Mouse (Mus musculus): ENCODE data around the gene Onecut1.

Gene Onecut1

DNA sequence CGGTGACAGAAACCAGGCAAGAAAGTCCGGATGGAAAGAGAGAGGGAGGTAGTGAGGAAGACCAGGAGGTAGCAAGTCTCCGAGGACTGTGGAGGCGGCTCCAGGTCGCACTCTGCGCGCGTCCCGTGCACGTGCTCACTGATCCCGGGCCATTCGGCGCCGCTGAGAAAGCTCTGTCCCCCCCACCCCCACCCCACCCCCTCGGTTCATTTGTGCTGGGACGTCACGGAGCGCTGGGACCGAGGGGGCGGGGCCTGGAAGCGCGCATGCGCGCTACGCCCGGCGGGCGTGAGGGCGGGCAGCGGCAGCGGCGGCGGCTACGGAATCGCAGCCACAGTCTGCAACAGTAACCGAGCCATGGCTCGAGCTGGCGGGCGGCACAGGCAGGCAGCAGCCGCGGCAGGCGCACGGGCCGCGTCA, at the start of gene Onecut1:
Gene Onecut1 (plus strand): TSS at position 361 of the 420 bp plus-strand sequence.
- DNase-seq (ENCODE audit: low spot score in 2 of 2) = peak in 1 of 2 experiments; percentile 30

DNA sequence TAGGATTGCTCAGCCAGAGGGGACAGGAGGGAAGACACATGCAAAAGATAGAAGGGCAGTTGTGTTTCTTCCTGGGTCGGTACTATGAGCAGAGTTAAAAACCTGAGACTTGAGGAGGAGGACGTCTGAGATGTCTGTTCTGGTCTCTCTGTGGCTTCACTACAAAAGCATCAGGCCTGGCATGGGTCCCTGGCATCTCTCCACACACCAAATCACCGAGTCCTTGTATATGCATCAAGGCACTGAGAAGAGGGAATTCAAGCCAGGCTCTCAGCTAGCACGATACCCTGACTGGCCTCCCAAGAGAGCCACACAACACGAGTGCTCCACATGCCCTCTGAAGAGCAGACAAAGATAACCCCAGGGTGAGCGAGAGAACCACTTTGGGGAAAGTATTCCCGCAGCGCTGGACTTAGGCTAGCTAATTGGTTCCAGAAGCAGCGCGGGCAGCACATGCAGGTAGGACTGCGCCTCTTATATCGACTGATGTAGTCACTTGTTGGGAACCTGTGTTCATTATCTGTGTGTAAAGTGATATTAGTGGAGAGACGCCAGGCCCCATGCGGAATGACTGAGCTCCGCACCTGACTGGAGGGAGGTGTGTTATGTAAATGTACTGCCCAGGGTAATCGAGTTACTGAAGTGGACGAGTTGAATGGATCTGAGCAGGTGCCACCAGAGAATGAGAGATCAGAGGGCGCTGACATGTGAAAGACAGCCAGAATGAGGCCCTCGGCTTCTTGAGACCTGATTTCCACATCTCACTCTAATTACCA, 41.8 kb upstream of the Onecut1 start:
- no peak for DNase-seq (ENCODE audit: low spot score in 2 of 2)

DNA sequence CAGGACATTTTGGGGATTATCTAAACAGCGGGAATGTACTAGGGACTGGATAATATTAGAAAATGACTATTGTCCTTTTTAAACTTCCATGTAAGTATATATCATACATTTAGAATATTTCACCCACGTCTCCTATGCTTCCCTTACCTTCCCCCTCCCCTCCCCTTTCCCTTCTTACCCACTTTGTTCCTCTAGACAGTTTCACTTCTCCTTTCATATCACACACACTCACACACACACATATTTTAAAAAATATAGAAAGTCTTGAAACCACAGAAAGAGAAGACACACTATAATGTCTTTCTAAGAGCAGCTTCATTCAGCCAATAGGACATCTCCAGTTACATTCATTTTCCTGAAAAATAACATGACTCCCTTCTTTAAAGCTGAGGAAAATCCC, 36.6 kb upstream of the Onecut1 start:
- DNase-seq (ENCODE audit: low spot score in 2 of 2) = no peak

DNA sequence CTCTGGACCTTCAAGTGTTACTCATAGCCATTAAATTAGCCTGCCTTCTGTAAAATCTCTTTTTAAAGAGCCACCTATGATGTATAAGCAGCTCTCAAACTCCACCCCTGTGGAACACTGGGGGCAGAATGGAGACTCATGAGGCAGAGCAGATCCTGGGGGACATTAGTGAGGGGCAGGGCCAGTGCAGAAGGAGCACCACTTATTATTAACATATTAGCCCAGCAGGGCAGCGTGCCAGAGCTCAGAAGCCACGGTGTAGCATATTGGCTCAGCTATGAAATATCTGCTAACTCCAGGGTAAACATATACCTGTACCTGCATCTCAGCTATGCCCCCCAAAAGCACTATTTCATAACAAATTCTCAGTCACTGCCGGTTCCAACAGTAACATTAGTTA, 32.5 kb upstream of the Onecut1 start:
- DNase-seq (ENCODE audit: low spot score in 2 of 2) = no peak

DNA sequence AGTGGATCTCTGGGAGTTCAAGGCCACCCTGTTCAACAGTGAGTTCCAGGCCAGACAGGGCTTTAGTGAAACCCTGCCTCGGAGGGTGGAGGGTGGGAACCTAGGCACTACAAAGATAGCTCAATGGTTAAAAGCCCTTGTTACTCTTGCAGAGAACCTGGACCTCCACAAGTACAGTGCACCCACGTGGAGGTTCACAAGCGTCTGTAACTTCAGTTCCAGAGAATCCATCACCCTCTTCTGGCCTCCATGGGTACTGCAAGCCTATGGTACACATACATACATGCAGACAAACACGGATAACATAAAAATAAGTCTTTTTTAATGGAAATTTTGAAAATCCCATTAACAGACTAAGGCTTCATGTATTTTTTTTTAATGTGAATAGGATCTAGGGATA, 18.8 kb upstream of the Onecut1 start:
- no peak for DNase-seq (ENCODE audit: low spot score in 2 of 2)

DNA sequence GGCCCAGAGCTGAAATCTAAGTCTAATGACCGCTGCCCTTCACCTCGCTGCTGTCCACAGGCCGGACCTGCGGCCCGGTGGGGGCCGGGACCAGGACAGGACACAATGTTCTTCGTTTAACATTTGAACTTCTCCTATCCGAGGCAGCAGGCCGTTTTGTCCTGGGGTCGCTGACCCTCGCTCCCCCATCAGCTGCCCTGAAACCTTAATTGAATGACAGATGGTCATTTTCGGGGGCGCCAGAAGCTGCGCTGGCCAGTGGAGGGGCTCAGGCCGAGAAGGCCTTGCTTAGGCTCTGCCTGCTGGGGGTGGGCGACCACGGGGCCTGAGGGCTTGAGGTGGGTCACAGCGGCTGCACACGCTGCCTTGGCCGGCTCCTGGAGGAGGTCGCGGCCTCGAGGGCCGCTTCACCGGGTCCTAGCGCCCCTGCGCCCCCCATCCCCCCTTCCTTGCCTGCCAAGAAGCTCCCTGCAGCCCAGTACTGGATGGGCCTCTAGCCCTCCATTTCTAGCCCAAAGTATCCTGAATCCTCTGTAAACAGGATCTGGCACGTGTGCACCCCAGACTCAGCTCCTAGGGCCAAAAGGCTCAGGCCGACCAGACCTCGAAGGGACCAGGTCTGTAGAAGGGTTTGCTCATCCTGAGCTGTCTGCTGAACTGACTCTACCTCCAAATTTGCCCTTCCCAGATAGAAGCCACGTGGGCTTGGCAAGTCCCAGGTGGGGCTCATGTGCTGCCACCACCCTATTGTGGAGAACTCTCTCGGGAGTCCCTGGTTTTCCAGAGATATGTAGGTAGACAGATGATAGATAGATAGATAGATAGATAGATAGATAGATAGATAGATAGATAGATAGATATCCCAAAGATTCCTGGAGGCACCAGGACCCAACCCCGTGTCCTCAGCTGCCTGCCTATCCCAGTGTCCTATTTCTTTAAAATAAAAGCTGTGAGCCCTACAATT, 14.6 kb upstream of the Onecut1 start:
- no peak for DNase-seq (ENCODE audit: low spot score in 2 of 2)

DNA sequence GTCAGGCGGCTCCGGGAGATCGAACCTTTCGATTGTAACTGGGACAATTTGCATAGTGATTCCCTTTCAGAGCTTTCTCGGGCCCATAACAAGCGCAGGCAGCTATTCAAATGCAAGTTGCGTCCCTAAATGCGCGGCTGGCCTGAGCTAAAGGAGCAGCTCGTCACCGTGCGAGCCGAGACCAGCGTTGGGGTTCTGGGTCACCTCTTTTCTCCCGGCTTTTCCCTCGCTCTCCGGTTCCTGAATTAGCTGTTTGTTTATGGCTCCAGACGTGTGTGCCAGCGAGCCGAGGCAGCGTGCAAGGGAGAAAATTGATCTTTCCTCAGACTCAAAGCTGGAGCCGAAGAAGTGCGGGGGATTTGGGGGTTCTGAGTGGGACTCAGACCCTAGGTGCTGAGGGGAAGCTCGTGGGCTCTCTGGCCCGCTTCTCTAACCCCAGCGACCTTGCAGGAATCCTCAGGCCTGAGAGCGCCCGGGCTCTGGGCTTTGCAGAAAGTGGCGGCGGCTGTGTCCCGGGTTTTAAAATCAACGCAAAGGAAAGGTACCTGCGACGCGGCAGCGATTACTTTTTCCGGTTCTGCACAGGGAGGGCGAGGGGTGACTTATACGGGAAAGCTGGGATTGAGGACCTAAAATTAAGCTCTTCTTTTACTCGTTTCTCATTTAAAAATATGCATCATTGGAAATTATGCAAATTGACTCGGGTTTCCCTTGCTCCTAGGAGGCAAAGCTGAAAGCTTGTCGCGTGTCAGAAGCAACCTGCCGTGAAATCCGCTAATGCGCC, 13.1 kb upstream of the Onecut1 start:
- no peak for DNase-seq (ENCODE audit: low spot score in 2 of 2)

- no peak for DNase-seq (ENCODE audit: low spot score in 2 of 2)
These were observed 12.3 kb upstream of the Onecut1 start for GRCm38 (mm10) chr9:74849195-74849978.

- DNase-seq (ENCODE audit: low spot score in 2 of 2) = no peak
These were observed 11.5 kb upstream of the Onecut1 start for GRCm38 (mm10) chr9:74849979-74850780.

DNA sequence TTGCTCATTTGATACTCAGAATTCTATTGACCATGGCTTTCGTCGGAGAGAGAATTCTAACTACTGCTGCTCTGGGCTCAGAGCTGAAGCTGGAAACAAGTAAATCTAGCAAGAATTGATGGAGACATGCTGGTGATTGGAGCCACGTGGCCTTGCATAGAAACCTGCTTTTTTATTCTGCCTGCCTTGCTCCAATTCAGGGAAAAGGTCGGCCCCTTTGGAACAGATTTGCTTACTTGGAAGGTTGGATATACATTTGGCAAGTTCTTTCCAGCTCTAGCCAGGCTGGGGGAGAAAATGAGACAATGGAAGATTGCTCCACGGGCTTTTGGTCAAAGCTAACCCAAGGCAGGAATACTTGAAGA, 11.0 kb upstream of the Onecut1 start:
- DNase-seq (ENCODE audit: low spot score in 2 of 2) = no peak

GRCm38 (mm10) chr9:74851601-74852000, 10.1 kb upstream of the Onecut1 start:
- DNase-seq (ENCODE audit: low spot score in 2 of 2) = no peak

- no peak for DNase-seq (ENCODE audit: low spot score in 2 of 2)
These were observed 9.4 kb upstream of the Onecut1 start for GRCm38 (mm10) chr9:74852361-74852760.

DNA sequence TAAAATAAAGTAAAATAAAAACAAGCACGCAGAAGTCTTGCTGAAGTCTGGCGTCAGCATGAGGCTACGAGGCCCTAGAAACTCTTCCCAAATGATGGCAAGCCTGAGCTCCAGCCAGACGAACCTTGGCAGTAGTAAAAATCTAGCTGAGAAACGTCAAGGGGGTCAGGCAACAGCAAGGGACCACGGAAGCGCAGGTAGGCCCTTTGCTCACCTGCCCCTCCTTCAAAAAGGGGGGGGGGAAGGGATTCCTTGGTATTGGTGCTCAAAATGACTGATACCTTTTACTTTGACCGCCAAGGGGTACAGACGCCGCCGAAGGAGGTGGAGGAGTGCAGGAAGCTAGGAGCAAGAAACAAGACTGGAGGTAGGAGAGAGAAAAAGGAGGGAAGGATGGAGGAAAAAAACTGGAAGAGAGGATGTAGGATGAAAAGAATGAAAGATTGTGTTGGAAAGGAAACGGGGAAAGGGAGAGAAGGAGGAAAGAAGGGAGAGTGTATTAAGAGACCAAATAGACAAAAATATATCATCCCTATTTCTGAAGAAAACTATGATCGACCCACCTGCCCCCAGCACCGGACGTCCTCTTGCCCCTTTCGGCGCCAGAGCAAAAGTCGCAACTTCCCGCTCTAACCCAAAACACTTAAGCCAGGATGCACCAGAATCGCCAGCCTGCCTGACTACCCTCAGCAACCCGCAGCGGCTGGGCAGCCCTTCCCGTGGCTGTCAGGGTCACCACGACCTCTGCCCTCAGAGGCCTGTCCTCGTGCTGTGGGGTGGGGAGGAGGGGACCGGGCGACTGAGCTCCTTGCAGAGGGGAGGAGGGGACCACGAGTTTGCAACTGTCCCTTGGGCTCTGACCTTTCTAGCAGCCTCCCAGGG, 8.3 kb upstream of the Onecut1 start:
- no peak for DNase-seq (ENCODE audit: low spot score in 2 of 2)

GRCm38 (mm10) chr9:74854073-74854591, 7.6 kb upstream of the Onecut1 start:
- DNase-seq (ENCODE audit: low spot score in 2 of 2) = no peak

DNA sequence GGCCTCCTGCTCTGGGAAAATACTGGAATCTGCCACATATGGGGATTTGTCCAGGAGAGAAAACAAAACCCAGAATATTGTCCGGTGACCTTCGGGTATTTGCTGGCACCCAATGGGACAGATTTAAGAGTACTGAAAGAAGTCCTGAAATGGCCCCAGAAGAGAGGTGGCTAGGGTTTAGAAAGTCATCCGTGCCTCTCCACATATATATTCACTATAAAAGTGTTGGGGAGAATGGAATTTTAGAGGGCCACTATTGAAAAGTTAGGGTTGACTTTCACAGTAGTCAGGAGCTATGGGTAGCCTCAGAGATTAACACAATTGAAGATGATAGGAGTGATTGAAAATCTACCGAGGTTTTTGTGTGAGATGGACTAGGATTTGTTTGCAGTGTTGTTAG, 6.3 kb upstream of the Onecut1 start:
- DNase-seq (ENCODE audit: low spot score in 2 of 2) = no peak

DNA sequence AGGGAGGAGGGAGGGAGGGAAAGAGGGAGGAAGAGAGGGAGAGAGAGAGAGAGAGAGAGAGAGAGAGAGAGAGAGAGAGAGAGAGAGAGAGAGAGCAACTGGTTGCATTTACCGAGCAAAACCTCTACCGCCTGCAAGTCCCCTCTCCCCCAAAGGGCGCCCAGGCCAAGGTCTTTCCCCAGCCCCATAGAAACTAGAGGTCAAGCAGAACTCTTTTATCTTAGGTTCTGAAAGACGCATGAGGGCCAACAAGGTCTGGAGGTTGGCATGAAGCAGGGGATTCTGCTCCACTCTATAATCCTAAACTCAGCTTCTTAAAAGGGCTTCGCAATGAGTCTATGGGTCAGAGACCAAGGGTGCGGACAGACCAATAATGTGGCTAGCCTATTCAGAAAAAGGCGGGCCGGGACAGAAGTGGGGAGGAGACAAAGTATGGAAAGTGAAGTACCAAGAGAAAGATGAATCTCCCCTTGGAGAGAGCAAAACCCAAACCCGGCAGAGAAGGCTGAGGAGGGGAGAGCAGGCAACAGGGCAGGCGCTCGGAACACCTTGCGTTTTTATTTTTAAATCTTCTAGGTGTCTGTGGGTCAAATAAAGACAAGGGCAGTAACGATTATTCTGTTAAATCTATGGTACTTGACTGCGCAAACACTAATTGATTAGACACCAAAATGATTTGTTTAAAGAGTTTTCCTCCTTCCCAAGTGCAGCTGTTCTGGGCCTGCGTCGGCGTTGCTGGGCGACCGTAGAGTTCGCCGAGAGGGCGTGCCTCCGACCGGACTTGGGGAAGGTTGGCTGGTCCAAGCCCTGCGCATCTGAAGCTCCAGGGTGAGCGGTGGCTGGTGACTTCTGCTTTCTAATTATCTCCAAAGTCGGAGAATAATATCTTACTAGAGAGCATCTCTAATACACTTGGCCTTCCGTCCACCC, 4.9 kb upstream of the Onecut1 start:
- no peak for DNase-seq (ENCODE audit: low spot score in 2 of 2)

DNA sequence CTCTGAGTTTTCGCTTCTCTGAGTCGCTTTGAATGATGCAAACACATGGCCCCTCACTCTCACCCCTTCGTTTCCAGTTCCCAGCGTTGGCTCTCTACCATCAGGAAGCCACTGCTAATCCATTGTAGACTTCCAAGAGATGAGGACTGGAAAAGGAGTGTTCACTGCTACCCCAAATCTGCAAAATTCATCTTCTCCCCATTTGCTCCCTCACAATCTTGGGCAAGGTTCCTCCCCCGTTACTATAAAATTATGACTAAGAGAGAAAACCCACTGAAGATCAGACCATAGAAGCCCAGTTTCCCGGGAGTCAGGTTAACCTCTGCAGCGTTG, 4.2 kb upstream of the Onecut1 start:
- DNase-seq (ENCODE audit: low spot score in 2 of 2) = no peak

DNA sequence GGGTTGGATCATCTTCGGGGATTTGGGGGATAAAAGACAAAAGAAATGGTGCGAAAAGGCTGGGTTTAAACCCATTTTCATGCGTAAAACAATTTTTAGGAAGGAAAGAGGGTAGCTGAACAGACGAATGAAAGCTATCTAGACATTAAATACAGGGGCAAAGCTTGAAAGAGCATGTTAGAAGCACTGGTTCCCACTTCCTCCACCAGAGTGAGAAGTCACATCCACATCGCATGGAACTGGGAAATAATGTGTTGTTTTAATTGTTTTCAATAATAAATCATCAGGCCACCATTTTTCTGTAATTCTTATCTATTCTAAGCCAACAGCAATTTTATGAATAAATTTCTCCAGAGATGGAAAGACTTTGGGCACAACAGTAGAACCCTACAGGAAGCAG, 3.6 kb upstream of the Onecut1 start:
- no peak for DNase-seq (ENCODE audit: low spot score in 2 of 2)

Measured in spleen, postnatal 10 days (tissue).